In the genomic region with DNA sequence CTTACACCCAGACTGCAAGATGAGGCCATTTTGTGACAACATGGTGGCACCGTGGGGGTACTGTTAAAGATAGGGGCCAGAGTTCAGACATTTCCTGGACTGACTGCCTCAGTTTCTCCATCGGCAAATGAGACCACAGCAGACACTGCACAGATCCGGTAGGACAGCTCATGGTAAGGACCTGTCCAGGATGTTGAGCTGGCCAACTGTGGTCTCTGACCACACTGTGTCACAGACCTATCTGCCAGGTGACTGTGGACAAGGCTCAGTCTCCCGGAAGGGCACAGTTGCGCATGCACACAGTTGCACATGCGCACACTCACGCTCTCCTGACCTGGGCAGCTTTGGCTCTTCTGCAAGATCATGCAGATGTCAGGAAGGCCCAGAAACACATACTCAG, we compare ENCODE assay signal across 10 mouse cellular contexts.
DNase-seq lines count a peak whose midpoint lies in the region; ATAC-seq and TF ChIP-seq lines count a peak whose summit lies in the region.
"Had no signal": no experiment of that assay in that cellular context is flagged by ENCODE, and none has a peak within 500 bp of the region (broad histone marks: within the 10 kb centered on the region; RNA-seq: fewer than 3 reads in every experiment).

No protein-coding gene starts in this region.

- intact Hi-C loops in gastrocnemius, postnatal 14 days (cut with DNase I; ENCODE audit: low total_unique reads): no loop called here

- H3K4me2 ChIP-seq in limb, embryonic 12.5 days: peak overlapping the region; percentile 82

- peak overlapping the region; percentile 96; the same call in 1 of the 2 replicates for H3K27ac ChIP-seq in heart, embryonic 10.5 days
- no peak overlapping the region for H3K27ac ChIP-seq in testis, adult 2 months (ENCODE audit: control insufficient read depth, insufficient read depth, low read depth, low read length)
- peak overlapping the region; percentile 91 for H3K27ac ChIP-seq in limb, embryonic 12.5 days

- no peak overlapping the region for H3K9ac ChIP-seq in limb, embryonic 12.5 days (replicated peaks)

- ATAC-seq in limb, embryonic 12.5 days (ENCODE audit: insufficient number of reproducible peaks, insufficient read depth, low FRiP score, low TSS enrichment, low read depth): no peak
- ATAC-seq in inflammation-experienced regulatory T-cells, adult 6 months: no peak

- H3K4me3 ChIP-seq in heart, embryonic 10.5 days: no peak overlapping the region
- peak overlapping the region; percentile 14; the same call in 1 of the 2 replicates for H3K4me3 ChIP-seq in testis, adult 2 months (ENCODE audit: control insufficient read depth, low read depth, low read length)
- H3K4me3 ChIP-seq in limb, embryonic 12.5 days (replicated peaks): peak overlapping the region; percentile 50; the same call in 1 of the 2 replicates

- no peaks in the 10 kb centered on the region for H3K27me3 ChIP-seq in heart, embryonic 10.5 days (ENCODE audit: insufficient read depth, poor library complexity, severe bottlenecking)
- H3K27me3 ChIP-seq in testis, adult 2 months (ENCODE audit: control insufficient read depth, insufficient read depth, low read length): no peaks in the 10 kb centered on the region
- no peaks in the 10 kb centered on the region for H3K27me3 ChIP-seq in limb, embryonic 12.5 days

- TF ChIP-seq POLR2A in testis, adult 2 months (IDR thresholded peaks at IDR 0.05; ENCODE audit: control insufficient read depth, low read depth, low read length): no peak

- no peak for TF ChIP-seq CTCF in testis, adult 2 months (IDR thresholded peaks at IDR 0.05; ENCODE audit: control insufficient read depth, insufficient read depth, insufficient replicate concordance, low read depth, low read length)

- peaks cover 72% of the 10 kb centered on the region for H3K4me1 ChIP-seq in heart, embryonic 10.5 days
- H3K4me1 ChIP-seq in testis, adult 2 months (ENCODE audit: control insufficient read depth, insufficient read depth, low read length): peaks cover 33% of the 10 kb centered on the region
- H3K4me1 ChIP-seq in limb, embryonic 12.5 days (replicated peaks): peaks cover 70% of the 10 kb centered on the region

- no peaks in the 10 kb centered on the region for H3K9me3 ChIP-seq in heart, embryonic 10.5 days
- no peaks in the 10 kb centered on the region for H3K9me3 ChIP-seq in limb, embryonic 12.5 days

- no peak for DNase-seq in heart, embryonic 10.5 days (ENCODE audit: low spot score)
- DNase-seq in heart, adult 8-10 months (ENCODE audit: low spot score): no peak
- DNase-seq in testis, postnatal 10 days (ENCODE audit: low spot score): no peak
- no peak for DNase-seq in gastrocnemius, postnatal 25 days
- DNase-seq in gastrocnemius, postnatal 14 days: no peak
- DNase-seq: left cerebral cortex, postnatal 4 days; retina, postnatal 1 day had no signal

- no peaks in the 10 kb centered on the region for H3K36me3 ChIP-seq in heart, embryonic 10.5 days
- H3K36me3 ChIP-seq in testis, adult 2 months (ENCODE audit: control insufficient read depth, insufficient read depth, low read length): no peaks in the 10 kb centered on the region
- no peaks in the 10 kb centered on the region for H3K36me3 ChIP-seq in limb, embryonic 12.5 days

- WGBS in heart, embryonic 10.5 days: 94% methylated on average over 7 of the region's 7 CpGs
- WGBS in limb, embryonic 12.5 days: 95% methylated on average over 7 of the region's 7 CpGs
